Comparison of ENCODE assay signal across 9 mouse cellular contexts in the genomic region with DNA sequence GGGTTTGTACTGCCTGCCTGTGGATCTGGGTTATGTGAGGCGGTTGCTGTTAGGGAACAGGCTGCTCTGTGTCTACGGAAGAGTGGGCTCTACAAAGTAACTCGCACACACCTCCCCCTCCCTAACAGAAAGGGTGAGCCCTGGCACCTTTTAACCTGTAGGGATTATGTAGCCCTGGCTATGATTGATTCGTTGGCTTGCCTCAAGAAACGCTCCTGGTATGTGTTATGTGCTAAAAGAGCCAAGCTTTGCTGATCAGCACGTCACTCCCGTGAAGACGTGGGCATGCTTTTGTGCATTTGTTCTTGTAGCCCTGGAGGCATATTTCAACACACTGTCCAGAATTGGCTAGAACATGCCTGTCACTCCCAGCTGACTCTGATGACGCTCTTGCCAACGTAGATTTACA.
DNase-seq lines count a peak whose midpoint lies in the region; ATAC-seq and TF ChIP-seq lines count a peak whose summit lies in the region.
"Had no signal": no experiment of that assay in that cellular context is flagged by ENCODE, and none has a peak within 500 bp of the region (broad histone marks: within the 10 kb centered on the region; RNA-seq: fewer than 3 reads in every experiment).

No protein-coding gene starts in this region.

- 51% methylated on average over 10 of the region's 10 CpGs for WGBS in heart, postnatal 0 days
- WGBS in limb, embryonic 15.5 days = 28% methylated on average over 10 of the region's 10 CpGs
- 74% methylated on average over 10 of the region's 10 CpGs for WGBS in heart, embryonic 10.5 days

- TF ChIP-seq CTCF in heart, postnatal 0 days (IDR thresholded peaks at IDR 0.05; ENCODE audit: low read depth) = no peak
- no peak for TF ChIP-seq CTCF in brain, embryonic 14.5 days (IDR thresholded peaks at IDR 0.05; ENCODE audit: borderline replicate concordance, extremely low read depth, insufficient read depth, insufficient read length)

- H3K27ac ChIP-seq in heart, postnatal 0 days (ENCODE audit: low read depth) = no peak overlapping the region
- H3K27ac ChIP-seq in limb, embryonic 15.5 days = peak overlapping the region; percentile 33; the same call in 1 of the 2 replicates
- H3K27ac ChIP-seq in heart, embryonic 10.5 days = no peak overlapping the region
- H3K27ac ChIP-seq: neural tube, embryonic 12.5 days had no signal

- H3K4me2 ChIP-seq in heart, postnatal 0 days (ENCODE audit: low read depth, low read length) = peak overlapping the region; percentile 18
- no peak overlapping the region for H3K4me2 ChIP-seq in limb, embryonic 15.5 days
- H3K4me2 ChIP-seq: neural tube, embryonic 12.5 days had no signal

- no peak overlapping the region for H3K9ac ChIP-seq in heart, postnatal 0 days (replicated peaks; ENCODE audit: low read depth, low read length)
- H3K9ac ChIP-seq in limb, embryonic 15.5 days = no peak overlapping the region
- H3K9ac ChIP-seq: neural tube, embryonic 12.5 days had no signal

- no peak for ATAC-seq in heart, postnatal 0 days (ENCODE audit: insufficient read depth, low read depth)
- no peak for ATAC-seq in limb, embryonic 15.5 days (ENCODE audit: insufficient number of reproducible peaks, low FRiP score, low TSS enrichment, low read depth)
- ATAC-seq in megakaryocyte progenitor cell, adult 5-6 weeks (replicated peaks; ENCODE audit: poor library complexity) = no peak

- H3K27me3 ChIP-seq in heart, postnatal 0 days (ENCODE audit: control insufficient read depth, insufficient read depth, low read length) = no peaks in the 10 kb centered on the region
- no peaks in the 10 kb centered on the region for H3K27me3 ChIP-seq in limb, embryonic 15.5 days
- H3K27me3 ChIP-seq in heart, embryonic 10.5 days (ENCODE audit: insufficient read depth, poor library complexity, severe bottlenecking) = no peaks in the 10 kb centered on the region
- H3K27me3 ChIP-seq: neural tube, embryonic 12.5 days had no signal

- no peak overlapping the region for H3K4me3 ChIP-seq in heart, postnatal 0 days (ENCODE audit: low read depth, low read length)
- 0 out of 2 replicates have a peak overlapping the region, but pooled peaks have one; percentile 10 for H3K4me3 ChIP-seq in limb, embryonic 15.5 days
- H3K4me3 ChIP-seq in heart, embryonic 10.5 days = no peak overlapping the region
- H3K4me3 ChIP-seq: neural tube, embryonic 12.5 days had no signal

- H3K36me3 ChIP-seq in heart, postnatal 0 days (replicated peaks; ENCODE audit: control insufficient read depth, insufficient read depth, low read length) = no peaks in the 10 kb centered on the region
- no peaks in the 10 kb centered on the region for H3K36me3 ChIP-seq in limb, embryonic 15.5 days
- no peaks in the 10 kb centered on the region for H3K36me3 ChIP-seq in heart, embryonic 10.5 days
- H3K36me3 ChIP-seq: neural tube, embryonic 12.5 days had no signal

- TF ChIP-seq POLR2A in brain, embryonic 14.5 days (IDR thresholded peaks at IDR 0.05; ENCODE audit: borderline replicate concordance, extremely low read depth, insufficient read depth, insufficient read length, poor library complexity, severe bottlenecking) = no peak

- peaks cover 14% of the 10 kb centered on the region for H3K9me3 ChIP-seq in heart, postnatal 0 days (replicated peaks; ENCODE audit: control insufficient read depth, low read length)
- no peaks in the 10 kb centered on the region for H3K9me3 ChIP-seq in limb, embryonic 15.5 days
- H3K9me3 ChIP-seq in heart, embryonic 10.5 days = no peaks in the 10 kb centered on the region
- H3K9me3 ChIP-seq: neural tube, embryonic 12.5 days had no signal

- H3K4me1 ChIP-seq in heart, postnatal 0 days (ENCODE audit: control insufficient read depth, insufficient read depth) = peaks cover 5% of the 10 kb centered on the region; the same call in 1 of the 2 replicates
- peaks cover 3% of the 10 kb centered on the region; the same call in 1 of the 2 replicates for H3K4me1 ChIP-seq in limb, embryonic 15.5 days
- H3K4me1 ChIP-seq in heart, embryonic 10.5 days = no peaks in the 10 kb centered on the region; the same call in 1 of the 2 replicates

- DNase-seq in heart, postnatal 0 days (ENCODE audit: low spot score) = no peak
- DNase-seq in heart, postnatal 14 days = no peak
- DNase-seq in Muller cell, postnatal 12 days (ENCODE audit: inconsistent ontology term) = peak; percentile 77
- DNase-seq in brain, embryonic 14.5 days (ENCODE audit: low read depth) = peak; percentile 74
- no peak for DNase-seq in thymus, postnatal 25 days
- DNase-seq in heart, embryonic 10.5 days (ENCODE audit: low spot score) = no peak

- TF ChIP-seq EP300 in heart, postnatal 0 days (IDR thresholded peaks at IDR 0.05; ENCODE audit: low read depth) = no peak

- intact Hi-C loops in heart, postnatal 14 days (cut with DNase I) = no loop called here

Comparison
In these comparisons a context has a peak if more than half of its experiments do, and no peak if none do; other contexts are left out.
1. DNase-seq: peak in Muller cell, postnatal 12 days (single experiment) and brain, embryonic 14.5 days (single experiment); none in heart, postnatal 0 days (single experiment), heart, postnatal 14 days (0 of 2), thymus, postnatal 25 days (single experiment) and heart, embryonic 10.5 days (single experiment).